Mouse (Mus musculus): ENCODE data around the gene Fam166a.
"Not testable (repeated sequence)": the region's sequence is repeated elsewhere in the genome, so short reads cannot be mapped to it uniquely, and the experiment has no call there.

Gene Fam166a

GRCm38 (mm10) chr2:25242101-25242506, 23.6 kb downstream of the Fam166a start, which contains the start of the genes Rnf208 and Cysrt1:
Gene Rnf208, plus strand, starts transcription at chr2:25242255.
Gene Cysrt1, minus strand, starts transcription at chr2:25242452.
- peak; percentile 60 to 61 for DNase-seq

GRCm38 (mm10) chr2:25243342-25243741, 24.8 kb downstream of the Fam166a start:
- no peak for DNase-seq

DNA sequence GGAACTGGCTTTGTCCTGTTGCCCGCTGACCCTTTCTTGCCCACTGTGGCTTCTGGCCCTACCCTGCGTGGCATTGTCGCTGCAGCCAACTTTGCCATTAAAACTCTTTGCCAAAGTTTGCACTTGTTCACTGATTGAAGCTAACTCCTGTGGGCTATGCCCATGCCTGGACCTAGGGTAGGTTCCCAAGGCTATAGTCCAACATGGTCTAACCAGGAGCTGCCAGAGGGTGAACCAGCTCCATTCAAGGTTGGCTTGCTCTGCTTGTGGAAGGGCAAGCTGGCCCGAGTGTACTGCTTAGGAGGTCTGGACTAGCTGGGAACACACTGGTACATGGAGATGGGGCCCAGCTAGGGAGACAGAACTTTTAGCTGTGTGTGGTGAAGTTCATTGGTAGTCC, 25.6 kb downstream of the Fam166a start:
- DNase-seq: no peak

GRCm38 (mm10) chr2:25246183-25247072, 27.9 kb downstream of the Fam166a start, which contains the start of gene AL732309.1:
Gene AL732309.1, minus strand, starts transcription at chr2:25246863.
- peak in 1 of 2 experiments; percentile 60 for DNase-seq

DNA sequence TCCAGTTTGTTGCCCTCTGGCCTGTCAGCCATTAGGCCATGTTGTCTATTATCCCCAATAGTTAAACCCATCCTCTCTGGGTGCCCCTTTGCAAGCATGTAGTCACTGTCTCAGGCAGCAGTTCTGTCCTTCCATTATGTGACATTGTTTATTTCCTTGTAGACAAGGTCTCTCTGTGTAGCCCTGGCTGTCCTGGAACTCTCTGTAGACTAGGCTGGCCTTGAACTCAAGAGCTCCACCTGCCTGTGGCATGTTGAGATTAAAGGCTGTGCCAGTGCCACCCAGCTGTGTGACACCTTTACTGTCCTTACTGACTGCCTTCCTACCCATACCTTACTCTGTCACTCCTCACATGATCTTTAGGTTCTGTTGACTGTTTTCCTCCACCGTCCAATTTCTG, 33.8 kb downstream of the Fam166a start:
- no peak for DNase-seq

GRCm38 (mm10) chr2:25255284-25255779, 36.8 kb downstream of the Fam166a start, which contains the start of gene Tmem203:
Gene Tmem203, plus strand, starts transcription at chr2:25255439.
- DNase-seq: peak; percentile 89

DNA sequence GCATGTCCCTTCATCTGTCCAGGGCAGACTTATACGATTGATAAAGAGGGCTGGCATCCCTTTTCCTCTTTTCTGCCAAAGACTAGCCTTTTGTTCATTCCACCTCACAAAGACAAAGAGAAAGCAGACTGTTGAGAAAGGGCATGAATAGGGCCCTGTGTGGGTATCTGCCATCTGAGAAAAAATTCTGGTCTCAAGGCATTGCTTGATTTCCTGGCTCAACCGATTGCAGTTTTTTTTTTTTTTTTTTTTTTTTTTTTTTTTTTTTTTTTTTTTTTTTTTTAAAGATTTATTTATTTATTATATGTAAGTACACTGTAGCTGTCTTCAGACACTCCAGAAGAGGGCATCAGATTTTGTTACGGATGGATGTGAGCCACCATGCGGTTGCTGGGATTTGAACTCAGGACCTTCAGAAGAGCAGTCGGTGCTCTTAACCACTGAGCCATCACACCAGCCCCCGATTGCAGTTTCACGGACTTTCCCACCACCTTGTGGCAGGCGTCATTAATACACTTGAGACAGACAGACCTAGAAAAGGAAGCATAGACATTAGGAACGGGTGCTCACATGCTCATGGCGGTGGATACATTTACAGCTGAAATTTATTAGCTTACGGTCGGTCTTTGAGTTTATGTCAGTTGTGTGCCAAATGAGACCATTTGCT, 38.0 kb downstream of the Fam166a start:
- peak; percentile 49 to 55 for DNase-seq

- DNase-seq: not testable (repeated sequence)
These were observed 38.7 kb downstream of the Fam166a start for GRCm38 (mm10) chr2:25257250-25257649.

GRCm38 (mm10) chr2:25258887-25259286, 40.3 kb downstream of the Fam166a start:
- DNase-seq: no peak

GRCm38 (mm10) chr2:25261870-25262269, 43.3 kb downstream of the Fam166a start:
- no peak for DNase-seq

DNA sequence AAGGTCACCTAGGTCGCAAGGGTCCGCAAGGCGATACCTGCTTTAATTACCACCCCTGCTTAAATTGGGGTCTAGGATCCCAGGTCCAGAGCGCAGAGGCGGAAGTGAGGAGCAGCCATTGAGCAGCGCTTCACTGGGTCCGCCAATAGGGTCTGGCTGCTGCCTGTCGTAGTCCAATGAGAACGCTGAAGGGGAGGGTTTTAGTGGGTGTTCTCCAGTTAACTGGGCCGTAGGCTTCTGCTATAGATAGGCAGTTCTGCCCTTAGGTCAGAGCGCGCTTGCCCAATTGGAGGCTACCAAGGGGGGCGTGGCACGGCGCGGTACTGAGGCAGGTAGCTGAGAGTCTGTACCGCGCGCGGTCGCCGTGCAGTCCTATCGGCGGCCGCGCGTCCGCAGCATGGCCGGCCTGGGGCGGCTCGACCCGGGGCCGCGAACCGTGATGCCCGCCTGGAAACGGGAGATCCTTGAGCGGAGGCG, 43.8 kb downstream of the Fam166a start, which contains the start of gene Tprn:
Gene Tprn, plus strand, starts transcription at position 328 of the 477 bp plus-strand sequence.
- peak; percentile 97 to 98 for DNase-seq

DNA sequence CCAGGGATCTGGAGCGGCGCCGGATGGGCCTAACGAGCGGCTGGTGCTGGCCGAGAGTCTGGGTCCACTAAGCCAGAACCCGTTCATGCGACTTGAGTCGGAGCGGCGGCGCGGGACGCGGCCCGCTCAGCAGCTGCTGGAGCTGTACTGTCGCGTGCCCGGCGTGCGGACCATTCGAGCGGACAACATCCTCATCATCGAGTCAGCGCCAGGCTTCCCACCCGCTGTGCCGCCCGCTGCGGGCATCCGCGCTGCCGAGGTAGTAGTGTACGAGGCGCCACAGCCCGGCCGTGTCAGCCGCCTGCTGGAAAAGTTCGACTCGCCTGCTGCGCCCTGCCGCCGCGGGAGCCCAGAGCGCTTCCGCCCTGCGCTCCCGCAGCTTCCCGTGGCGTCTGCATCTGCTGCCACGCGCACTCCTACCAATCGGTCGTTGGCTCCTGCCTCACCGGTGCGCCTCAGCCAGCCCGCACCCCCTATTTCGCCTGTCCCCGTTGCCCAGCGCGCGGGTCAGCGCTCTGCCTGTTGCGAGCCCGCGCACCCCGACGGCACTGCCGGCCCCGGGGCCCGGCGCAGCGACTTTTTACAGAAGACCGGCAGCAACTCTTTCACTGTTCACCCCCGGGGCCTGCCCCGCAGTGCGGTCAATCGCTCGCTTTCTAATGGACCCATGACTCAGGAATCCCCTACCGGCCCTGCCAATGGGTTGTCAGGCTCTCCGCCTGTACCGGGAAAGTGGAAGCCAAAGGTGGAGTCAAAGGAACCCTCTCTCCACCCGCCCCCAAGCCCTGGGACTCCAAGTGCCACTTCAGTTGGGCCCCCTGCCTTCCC, 44.5 kb downstream of the Fam166a start:
- DNase-seq: peak in 1 of 2 experiments; percentile 79

DNA sequence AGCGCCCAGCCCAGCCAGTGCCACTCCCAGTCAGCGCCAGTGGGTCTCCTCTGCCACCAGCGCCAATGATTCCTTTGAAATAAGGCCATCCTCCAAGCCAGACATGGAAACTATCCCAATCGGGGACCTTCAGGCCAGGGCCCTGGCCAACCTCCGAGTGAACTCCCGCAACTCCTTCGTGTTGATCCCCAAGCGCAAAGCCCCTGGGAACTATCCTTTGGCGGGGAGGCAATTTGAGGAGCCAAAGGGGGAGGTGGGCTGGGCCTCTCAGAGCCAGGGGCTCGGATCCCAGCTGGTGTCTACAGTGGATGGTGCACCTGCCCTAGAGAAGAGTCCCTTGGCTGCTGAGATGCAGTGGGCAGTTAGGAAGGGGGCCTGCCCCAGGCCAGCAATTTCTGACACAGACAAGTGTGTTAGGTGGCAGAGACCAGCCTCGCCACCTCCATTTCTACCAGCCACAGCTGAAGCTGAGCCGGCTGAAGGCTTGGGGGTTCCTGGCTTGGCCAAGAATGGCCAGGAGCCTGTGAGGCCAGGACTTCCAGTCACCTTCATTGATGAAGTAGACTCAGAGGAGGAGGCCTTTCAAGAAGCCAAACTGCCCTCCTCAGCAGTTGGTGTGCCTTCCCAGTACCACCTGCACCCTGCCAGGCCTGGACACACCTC, 45.2 kb downstream of the Fam166a start:
- DNase-seq: no peak

GRCm38 (mm10) chr2:25264286-25264660, 45.7 kb downstream of the Fam166a start:
- DNase-seq: peak in 1 of 2 experiments; percentile 37

DNA sequence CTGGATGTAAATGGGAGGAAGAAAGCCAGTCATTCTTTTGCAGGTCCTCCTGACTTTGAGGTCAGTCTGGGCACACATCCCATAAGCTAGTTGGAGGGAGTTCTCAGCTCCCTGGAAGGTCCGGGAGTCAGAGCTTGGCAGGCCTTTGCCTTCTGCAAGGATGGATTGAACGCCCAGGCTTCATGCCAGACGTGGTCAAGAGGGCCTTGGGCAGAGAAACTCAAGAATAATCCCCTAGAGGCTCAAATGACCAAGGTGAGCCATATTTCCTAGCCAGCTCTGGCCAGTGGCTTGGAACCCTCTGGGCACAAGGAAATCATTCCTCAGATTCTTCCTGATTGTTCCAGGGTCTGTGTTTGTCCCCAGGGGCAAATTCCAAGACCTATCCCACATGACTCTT, 46.3 kb downstream of the Fam166a start:
- peak; percentile 86 to 89 for DNase-seq

- peak; percentile 97 for DNase-seq
These were observed 47.5 kb downstream of the Fam166a start for GRCm38 (mm10) chr2:25265897-25266656.

DNA sequence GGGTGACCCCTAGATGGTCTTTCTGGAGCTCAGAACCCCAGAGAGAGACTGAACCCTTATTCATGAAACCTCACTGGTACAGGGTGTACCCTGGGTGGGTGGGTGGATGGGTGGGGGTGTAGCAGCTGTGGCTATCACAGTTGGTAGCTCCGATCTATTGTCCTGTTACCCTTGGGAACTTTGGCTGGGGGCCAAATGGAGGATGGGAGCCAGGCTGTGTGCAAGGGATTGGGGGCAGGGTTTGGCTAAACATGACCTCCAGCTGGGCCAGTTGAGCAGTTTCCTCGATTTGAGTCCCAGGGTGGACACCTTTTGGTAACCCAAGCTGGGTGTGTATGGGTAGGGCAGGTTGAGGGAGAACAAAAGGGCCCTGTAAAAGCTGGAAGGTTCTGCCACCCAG, 48.2 kb downstream of the Fam166a start:
- DNase-seq: peak; percentile 74 to 77

DNA sequence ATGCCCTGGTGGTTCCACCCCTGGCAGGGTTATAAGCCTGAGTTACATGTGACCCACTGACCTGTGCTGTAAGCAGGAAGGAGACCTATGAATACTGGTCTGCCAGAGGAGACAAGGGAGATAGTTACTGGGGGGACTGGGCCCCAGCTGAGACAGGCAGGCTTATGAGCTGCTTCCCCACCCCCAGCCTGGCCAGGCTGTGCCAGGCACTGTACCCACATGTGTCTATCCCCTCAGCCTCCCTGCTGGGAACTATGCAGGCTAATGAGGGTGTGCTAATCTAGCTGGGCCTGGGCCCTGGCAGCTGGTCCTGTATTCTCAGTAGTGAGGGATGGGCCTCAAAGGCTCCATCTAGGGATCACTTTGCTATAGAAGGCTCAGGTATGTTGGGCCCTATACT, 48.7 kb downstream of the Fam166a start:
- DNase-seq: peak; percentile 27 to 41

DNA sequence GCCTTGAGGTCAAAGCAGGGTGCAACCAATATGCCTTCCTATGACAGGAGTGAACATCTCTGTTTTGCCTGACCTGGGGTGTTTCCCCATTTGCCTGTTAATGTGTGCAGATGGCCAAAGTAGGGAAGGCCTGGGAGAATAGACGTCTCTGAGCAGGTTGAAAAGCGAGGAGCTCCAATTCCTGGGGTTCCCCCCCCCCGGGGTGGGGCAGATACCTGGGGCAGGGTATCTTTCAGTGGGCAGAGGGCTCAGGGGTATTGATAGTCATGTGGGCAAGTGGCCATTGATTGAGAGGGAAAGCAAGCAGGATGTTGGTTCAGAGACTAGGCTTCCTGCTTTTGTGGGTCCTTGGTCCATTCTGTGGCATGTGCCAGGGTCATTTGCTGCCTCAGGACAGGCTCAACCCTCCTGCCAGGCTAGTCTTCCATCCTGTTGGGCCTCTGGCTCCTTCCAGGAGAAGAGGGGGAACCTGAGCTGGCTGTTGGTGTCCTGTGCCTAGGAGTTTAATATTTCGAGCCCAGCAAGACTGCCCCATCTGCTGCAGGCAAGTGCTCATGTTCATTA, 49.3 kb downstream of the Fam166a start:
- peak in 1 of 2 experiments; percentile 30 for DNase-seq
